Mouse (Mus musculus): ENCODE measurements around the gene Diablo.
"Not testable (repeated sequence)": the region's sequence is repeated elsewhere in the genome, so short reads cannot be mapped to it uniquely, and the experiment has no call there.

Diablo gene

GRCm38 (mm10) chr5:123523692-123524392, at the start of gene Diablo:
Gene Diablo (minus strand): TSS chr5:123524176.
- DNase-seq: peak; percentile 99

- no peak for DNase-seq
Measured at GRCm38 (mm10) chr5:123573362-123573761, 49.4 kb upstream of the Diablo start.

GRCm38 (mm10) chr5:123572357-123573186, 48.6 kb upstream of the Diablo start, which contains the start of gene Vps33a:
Gene Vps33a (minus strand): TSS chr5:123573038.
- DNase-seq: peak; percentile 98 to 99

GRCm38 (mm10) chr5:123561128-123561527, 37.2 kb upstream of the Diablo start:
- DNase-seq: no peak

- DNase-seq: no peak
Measured at GRCm38 (mm10) chr5:123559588-123559987, 35.6 kb upstream of the Diablo start.

GRCm38 (mm10) chr5:123556451-123556850, 32.5 kb upstream of the Diablo start:
- DNase-seq: no peak

- no peak for DNase-seq
Measured at GRCm38 (mm10) chr5:123555693-123556092, 31.7 kb upstream of the Diablo start.

GRCm38 (mm10) chr5:123533801-123534200, 9.8 kb upstream of the Diablo start:
- no peak for DNase-seq

- no peak for DNase-seq
Measured at GRCm38 (mm10) chr5:123530056-123530455, 6.1 kb upstream of the Diablo start.

GRCm38 (mm10) chr5:123528641-123529040, 4.7 kb upstream of the Diablo start:
- peak in 1 of 2 experiments; percentile 0 for DNase-seq

GRCm38 (mm10) chr5:123525916-123526495, 2.0 kb upstream of the Diablo start:
- DNase-seq: no peak

GRCm38 (mm10) chr5:123525281-123525680, 1.3 kb upstream of the Diablo start, which contains the start of gene Gm49027:
Gene Gm49027 (minus strand): TSS chr5:123525488.
- DNase-seq: no peak

- DNase-seq: no peak
Measured at GRCm38 (mm10) chr5:123524393-123524750, 396 bp upstream of the Diablo start.

GRCm38 (mm10) chr5:123522166-123522565, 1.8 kb downstream of the Diablo start:
- DNase-seq: no peak

GRCm38 (mm10) chr5:123521621-123522020, 2.4 kb downstream of the Diablo start:
- no peak for DNase-seq

- DNase-seq: no peak
Measured at GRCm38 (mm10) chr5:123520666-123521065, 3.3 kb downstream of the Diablo start.

GRCm38 (mm10) chr5:123514871-123515270, 9.1 kb downstream of the Diablo start:
- no peak for DNase-seq

- DNase-seq: no peak
Measured at GRCm38 (mm10) chr5:123512102-123512501, 11.9 kb downstream of the Diablo start.

- DNase-seq: not testable (repeated sequence)
Measured at GRCm38 (mm10) chr5:123511426-123511825, 12.6 kb downstream of the Diablo start.

- no peak for DNase-seq
Measured at GRCm38 (mm10) chr5:123510160-123510559, 13.8 kb downstream of the Diablo start, which contains the start of gene B3gnt4. Gene B3gnt4 (plus strand): TSS chr5:123510460.

GRCm38 (mm10) chr5:123508921-123509320, 15.1 kb downstream of the Diablo start:
- DNase-seq: no peak

GRCm38 (mm10) chr5:123507936-123508723, 15.8 kb downstream of the Diablo start:
- DNase-seq: peak; percentile 83 to 84

- no peak for DNase-seq
Measured at GRCm38 (mm10) chr5:123501973-123502372, 22.0 kb downstream of the Diablo start.
